In genomic region chr16:32682194-32682593, GRCm38 (mm10) we compare ENCODE assay signal across 8 mouse cellular contexts. TPM values are rescaled to one million over a fixed set of nuclear protein-coding genes. Genes with fewer than 3 reads are reported as not detected.
A peak's percentile ranks its signal among the peaks of the same experiment; 100 is the strongest.
DNase-seq lines count a peak whose midpoint lies in the region; ATAC-seq and TF ChIP-seq lines count a peak whose summit lies in the region.
"Had no signal": no experiment of that assay in that cellular context is flagged by ENCODE, and none has a peak within 500 bp of the region (broad histone marks: within the 10 kb centered on the region; RNA-seq: fewer than 3 reads in every experiment).

No protein-coding gene starts in this region.

- no peak overlapping the region for H3K4me2 ChIP-seq in liver, embryonic 11.5 days

- H3K9ac ChIP-seq in liver, embryonic 11.5 days (ENCODE audit: low read depth, low read length) = no peak overlapping the region

- no peak for TF ChIP-seq POLR2A in testis, adult 2 months (IDR thresholded peaks at IDR 0.05; ENCODE audit: control insufficient read depth, low read depth, low read length)
- TF ChIP-seq POLR2A in cortical plate, adult 2 months (IDR thresholded peaks at IDR 0.05; ENCODE audit: extremely low read depth, insufficient read depth, low read length) = no peak

- H3K4me1 ChIP-seq in testis, adult 2 months (ENCODE audit: control insufficient read depth, insufficient read depth, low read length) = peaks cover 8% of the 10 kb centered on the region
- no peaks in the 10 kb centered on the region for H3K4me1 ChIP-seq in cortical plate, adult 2 months (ENCODE audit: control insufficient read depth, insufficient read depth, low read length)
- 0 out of 2 replicates have a peak, but pooled peaks cover 4% of the 10 kb centered on the region for H3K4me1 ChIP-seq in liver, embryonic 11.5 days (replicated peaks; ENCODE audit: control insufficient read depth, insufficient read depth, low read length)

- H3K36me3 ChIP-seq in testis, adult 2 months (ENCODE audit: control insufficient read depth, insufficient read depth, low read length) = no peaks in the 10 kb centered on the region
- peaks cover 27% of the 10 kb centered on the region for H3K36me3 ChIP-seq in liver, embryonic 11.5 days (ENCODE audit: control insufficient read depth, insufficient read depth, low read length)

- H3K27me3 ChIP-seq in testis, adult 2 months (ENCODE audit: control insufficient read depth, insufficient read depth, low read length) = no peaks in the 10 kb centered on the region
- H3K27me3 ChIP-seq in liver, embryonic 11.5 days (replicated peaks; ENCODE audit: control insufficient read depth, insufficient read depth, low read length) = no peaks in the 10 kb centered on the region

- peak; percentile 53; the same call in 1 of the 2 replicates for TF ChIP-seq CTCF in testis, adult 2 months (IDR thresholded peaks at IDR 0.05; ENCODE audit: control insufficient read depth, insufficient read depth, insufficient replicate concordance, low read depth, low read length)
- peak; percentile 78 for TF ChIP-seq CTCF in cortical plate, adult 2 months (IDR thresholded peaks at IDR 0.05; ENCODE audit: extremely low read depth, insufficient read depth, low read length)

- no peak overlapping the region for H3K4me3 ChIP-seq in testis, adult 2 months (ENCODE audit: control insufficient read depth, low read depth, low read length)
- H3K4me3 ChIP-seq in cortical plate, adult 2 months (ENCODE audit: insufficient read depth, low read length) = no peak overlapping the region
- no peak overlapping the region for H3K4me3 ChIP-seq in liver, embryonic 11.5 days (ENCODE audit: low read depth, low read length)

- no peak overlapping the region for H3K27ac ChIP-seq in testis, adult 2 months (ENCODE audit: control insufficient read depth, insufficient read depth, low read depth, low read length)
- H3K27ac ChIP-seq in cortical plate, adult 2 months (ENCODE audit: insufficient read depth, low read length) = no peak overlapping the region
- no peak overlapping the region for H3K27ac ChIP-seq in liver, embryonic 11.5 days (ENCODE audit: low read depth, low read length)

- no peak for DNase-seq in testis, postnatal 14 days (ENCODE audit: low spot score)
- peak; percentile 88 for DNase-seq in heart, postnatal 4 days
- DNase-seq in liver, embryonic 11.5 days (ENCODE audit: low spot score) = no peak
- DNase-seq in retina, adult 2 months (ENCODE audit: low read depth, low spot score) = peak; percentile 59

- ATAC-seq in activated CD4-positive, CD25-positive, alpha-beta regulatory T cell, adult 4 months = peak; percentile 67
- peak; percentile 48; the same call in 1 of the 2 replicates for ATAC-seq in liver, embryonic 11.5 days (replicated peaks; ENCODE audit: low FRiP score)

- H3K9me3 ChIP-seq in liver, embryonic 11.5 days (ENCODE audit: control insufficient read depth, low read length) = no peaks in the 10 kb centered on the region

- 30% methylated on average over 5 of the region's 5 CpGs for WGBS in liver, embryonic 11.5 days

RNA-seq across cellular contexts. Expression of gene Tnk2, which starts 38.5 kb away (rescaled TPM):
- polyA plus RNA-seq in testis, adult 2 months (2012; rRNA removed) = 21.4 and 23.4 TPM in 2 replicates
- 10 to 100 TPM in 1 of 2 experiments, 1 to 10 TPM in 1; 5.6 to 10.3 TPM for polyA plus RNA-seq in activated CD4-positive, CD25-positive, alpha-beta regulatory T cell, adult 4 months (2017; shearing (Covaris generic))
- polyA plus RNA-seq in cortical plate, adult 2 months (2012; rRNA removed) = 202 and 204 TPM in 2 replicates
- 10 to 100 TPM; 38.4 to 49.9 TPM for total RNA-seq in heart, postnatal 4 days (2021)
- 10.8 and 11.6 TPM in 2 replicates for polyA plus RNA-seq in liver, embryonic 11.5 days (2014; fragmentation: Nextera tagmentation; extraction: Ambion mirVana)

RNA-seq across cellular contexts. Expression of gene Muc4, which starts 53.5 kb away (rescaled TPM):
- polyA plus RNA-seq in testis, adult 2 months (2012; rRNA removed) = 98.8 and 102 TPM in 2 replicates
- not detected for polyA plus RNA-seq in activated CD4-positive, CD25-positive, alpha-beta regulatory T cell, adult 4 months (2017; shearing (Covaris generic))
- 0.02 TPM in 2 replicates for polyA plus RNA-seq in cortical plate, adult 2 months (2012; rRNA removed)
- not detected for total RNA-seq in heart, postnatal 4 days (2021)
- polyA plus RNA-seq in liver, embryonic 11.5 days (2014; fragmentation: Nextera tagmentation; extraction: Ambion mirVana) = 0.41 and 0.66 TPM in 2 replicates
- polyA plus RNA-seq: heart, embryonic 14.5 days had no signal

Comparison
In these comparisons a context has a peak if more than half of its experiments do, and no peak if none do; other contexts are left out.
1. DNase-seq: peak in heart, postnatal 4 days (single experiment) and retina, adult 2 months (single experiment); none in testis, postnatal 14 days (single experiment) and liver, embryonic 11.5 days (single experiment).
2. RNA of gene Muc4, which starts 53.5 kb away (polyA plus RNA-seq): 98.8 to 102 TPM in testis, adult 2 months; 0.41 to 0.66 TPM in liver, embryonic 11.5 days, 0.02 TPM in cortical plate, adult 2 months and not detected in activated CD4-positive, CD25-positive, alpha-beta regulatory T cell, adult 4 months; every median in the first group is over 10 times any median in the second.